Mouse (Mus musculus): ENCODE measurements around the gene Limk1.
"Not testable (repeated sequence)": the region's sequence is repeated elsewhere in the genome, so short reads cannot be mapped to it uniquely, and the experiment has no call there.

Limk1 gene

GRCm38 (mm10) chr5:134677491-134677890 lies 10.9 kb downstream of the Limk1 start:
- no peak for DNase-seq (ENCODE audit: low read depth, low spot score)

- peak; percentile 57 for DNase-seq (ENCODE audit: low read depth, low spot score)
These were observed 12.2 kb downstream of the Limk1 start for GRCm38 (mm10) chr5:134675956-134676759.

DNA sequence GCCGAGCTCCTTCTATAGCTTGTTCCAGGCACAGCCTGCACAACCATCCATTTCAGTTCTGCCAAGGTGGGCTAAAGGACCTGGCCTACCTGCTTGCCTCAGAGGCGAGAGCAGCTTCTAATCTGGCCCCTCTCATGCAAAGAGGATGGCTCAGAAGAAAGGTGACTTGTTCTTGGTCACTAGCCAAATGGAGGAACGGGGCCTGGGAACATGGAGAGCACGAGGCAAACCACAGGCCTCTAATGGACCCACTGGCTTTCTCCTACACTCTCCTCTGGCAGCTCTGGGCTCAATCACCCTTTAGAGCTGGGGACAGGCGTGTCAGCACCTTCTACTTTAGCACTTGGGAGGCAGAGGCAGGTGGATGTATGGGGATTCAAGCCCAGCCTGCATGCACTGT lies 13.4 kb downstream of the Limk1 start:
- no peak for DNase-seq (ENCODE audit: low read depth, low spot score)

DNA sequence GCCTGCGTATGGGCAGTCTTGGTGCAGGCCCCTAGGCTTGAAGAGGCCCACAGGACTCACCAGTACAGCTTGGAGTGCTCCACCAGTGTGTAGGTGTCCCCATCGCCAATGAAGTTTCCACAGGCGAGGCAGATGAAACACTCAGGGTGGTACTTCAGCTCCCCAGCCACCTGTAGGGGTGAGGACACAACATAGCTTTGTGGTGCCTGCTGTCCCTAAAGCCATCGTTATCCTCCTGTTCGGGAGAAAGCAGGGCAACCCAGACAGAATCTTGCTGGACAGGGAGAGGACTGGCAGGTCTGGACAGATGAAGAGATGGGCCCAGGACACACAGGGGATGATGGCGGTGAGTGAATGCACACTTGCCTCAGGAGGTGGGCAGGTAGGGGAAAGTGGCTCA lies 15.8 kb downstream of the Limk1 start:
- DNase-seq (ENCODE audit: low read depth, low spot score), result no peak

GRCm38 (mm10) chr5:134672198-134672516 lies 16.2 kb downstream of the Limk1 start:
- DNase-seq (ENCODE audit: low read depth, low spot score), result no peak

- no peak for DNase-seq (ENCODE audit: low read depth, low spot score)
These were observed 16.8 kb downstream of the Limk1 start for GRCm38 (mm10) chr5:134671335-134672197.

GRCm38 (mm10) chr5:134669001-134669708 lies 19.2 kb downstream of the Limk1 start:
- no peak for DNase-seq (ENCODE audit: low read depth, low spot score)

DNA sequence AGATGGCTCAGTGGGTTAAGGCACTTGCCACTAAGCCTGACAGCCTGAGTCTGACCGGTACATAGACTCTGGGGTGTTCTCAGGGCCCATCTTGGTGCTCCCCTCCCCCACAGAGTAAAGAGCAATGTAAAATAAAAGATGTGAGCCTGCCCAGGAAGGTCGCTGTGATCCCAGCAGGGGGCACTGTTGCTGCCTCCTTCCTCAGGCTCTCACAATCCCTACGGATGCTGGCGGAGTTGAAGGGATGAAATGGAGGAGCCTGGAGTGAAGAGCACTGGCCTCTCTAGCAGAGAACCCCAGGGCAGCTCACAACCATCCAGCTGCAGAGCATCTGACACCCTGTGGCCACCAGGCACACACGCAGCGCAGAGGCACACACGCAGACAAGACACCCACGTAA lies 19.9 kb downstream of the Limk1 start:
- peak; percentile 54 for DNase-seq (ENCODE audit: low read depth, low spot score)

GRCm38 (mm10) chr5:134656708-134657107 lies 31.7 kb downstream of the Limk1 start:
- DNase-seq (ENCODE audit: low read depth, low spot score), result no peak

DNA sequence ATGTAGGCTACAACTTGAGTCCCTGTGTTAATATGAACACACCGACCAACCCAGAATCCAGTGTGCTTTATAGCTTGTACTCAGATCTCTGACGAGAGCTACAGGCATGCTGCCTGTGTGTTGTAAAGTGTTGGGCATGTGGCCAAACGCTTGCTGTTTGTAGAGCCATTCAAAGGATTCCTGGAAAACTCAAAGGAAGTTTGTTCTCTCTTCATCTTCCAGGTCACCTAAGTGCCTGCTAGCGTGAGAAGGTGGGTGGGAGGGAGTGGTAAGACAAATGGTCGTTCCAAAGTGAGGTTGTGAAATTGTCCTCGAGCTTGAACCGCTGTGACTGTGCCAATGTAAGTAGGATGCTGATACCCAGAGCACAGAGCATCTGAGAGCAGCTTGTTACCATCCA lies 36.4 kb downstream of the Limk1 start:
- DNase-seq (ENCODE audit: low read depth, low spot score), result no peak

GRCm38 (mm10) chr5:134650926-134651325 lies 37.5 kb downstream of the Limk1 start:
- DNase-seq (ENCODE audit: low read depth, low spot score), result peak; percentile 31

- DNase-seq (ENCODE audit: low read depth, low spot score), result not testable (repeated sequence)
These were observed 39.4 kb downstream of the Limk1 start for GRCm38 (mm10) chr5:134648976-134649375.

DNA sequence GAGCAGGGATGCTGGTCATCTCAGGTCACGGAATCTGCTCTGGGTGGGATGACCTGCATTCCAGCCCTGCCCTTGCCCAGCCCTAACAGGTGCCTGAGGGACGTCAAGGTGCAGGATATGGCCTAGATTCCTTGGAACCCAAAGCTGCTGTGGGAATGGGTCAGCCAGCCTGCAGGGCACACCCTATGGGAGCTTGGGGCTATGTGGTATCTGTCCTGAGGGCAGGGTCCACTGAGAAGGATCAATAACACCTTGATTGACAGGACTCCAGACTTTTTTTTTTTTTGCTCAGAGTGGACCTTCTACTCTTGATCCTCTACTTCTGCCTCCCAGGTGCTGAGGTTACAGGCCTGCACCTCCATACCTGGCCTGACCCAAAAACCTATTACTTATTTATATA lies 41.0 kb downstream of the Limk1 start:
- DNase-seq (ENCODE audit: low read depth, low spot score), result no peak

DNA sequence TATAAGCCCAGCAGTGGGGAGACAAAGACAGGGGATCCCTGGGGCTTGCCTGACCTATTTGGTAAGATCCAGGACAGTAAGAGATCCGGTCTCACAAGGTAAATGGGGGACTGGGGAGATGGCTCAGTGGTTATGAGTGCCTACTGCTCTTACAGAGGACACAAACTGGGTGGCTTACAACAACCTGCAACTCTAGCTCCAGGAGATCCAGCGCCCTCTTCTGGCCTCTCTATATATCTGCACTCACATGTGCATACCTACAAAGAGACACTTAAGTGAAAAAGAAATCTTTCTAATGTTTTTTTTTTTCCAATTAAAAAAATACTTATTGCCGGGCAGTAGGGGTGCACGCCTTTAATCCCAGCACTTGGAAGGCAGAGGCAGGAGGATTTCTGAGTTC lies 41.9 kb downstream of the Limk1 start:
- DNase-seq (ENCODE audit: low read depth, low spot score), result no peak

DNA sequence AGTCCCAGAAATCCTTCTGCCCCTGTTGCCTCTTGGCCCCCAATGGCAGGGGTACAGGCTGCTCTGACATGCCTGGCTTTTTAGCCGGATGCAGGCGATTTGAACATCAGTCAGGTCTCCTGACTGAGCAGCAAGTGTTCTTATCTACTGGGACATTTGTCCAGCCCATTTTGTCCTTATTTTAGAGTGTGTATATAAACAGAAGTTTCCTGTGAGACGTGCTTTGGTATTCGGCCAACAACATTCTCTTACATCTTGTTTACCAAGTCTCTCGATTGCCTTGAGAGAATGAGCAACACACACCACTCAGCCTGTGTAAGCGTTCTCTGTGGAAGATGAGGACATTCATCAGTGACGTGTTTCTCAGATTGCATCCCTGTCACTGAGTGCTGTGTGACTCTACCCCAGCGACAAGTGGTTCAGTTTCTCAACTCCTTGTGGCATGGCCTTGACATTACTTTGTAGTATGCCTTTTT lies 43.7 kb downstream of the Limk1 start:
- no peak for DNase-seq (ENCODE audit: low read depth, low spot score)

DNA sequence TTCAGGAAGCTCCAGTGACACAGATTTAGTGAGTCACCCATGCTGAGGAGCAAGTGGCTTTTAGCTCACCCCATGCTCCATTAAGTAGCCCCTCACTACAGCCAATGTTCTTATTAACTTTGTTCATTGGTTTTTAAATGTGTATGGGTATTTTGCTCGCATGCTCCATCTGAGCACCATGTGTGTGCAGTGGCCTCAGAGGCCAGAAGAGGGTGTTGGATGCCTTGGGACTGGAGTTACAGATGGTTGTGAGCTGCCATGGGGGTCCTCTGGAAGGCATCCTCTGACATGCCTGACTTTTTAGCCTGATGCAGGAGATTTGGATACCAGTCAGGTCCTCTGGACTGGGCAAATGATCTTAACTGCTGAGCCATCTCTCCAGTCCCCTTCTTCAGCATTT lies 44.3 kb downstream of the Limk1 start:
- DNase-seq (ENCODE audit: low read depth, low spot score), result no peak

GRCm38 (mm10) chr5:134640371-134640770 lies 48.0 kb downstream of the Limk1 start:
- DNase-seq (ENCODE audit: low read depth, low spot score), result no peak

DNA sequence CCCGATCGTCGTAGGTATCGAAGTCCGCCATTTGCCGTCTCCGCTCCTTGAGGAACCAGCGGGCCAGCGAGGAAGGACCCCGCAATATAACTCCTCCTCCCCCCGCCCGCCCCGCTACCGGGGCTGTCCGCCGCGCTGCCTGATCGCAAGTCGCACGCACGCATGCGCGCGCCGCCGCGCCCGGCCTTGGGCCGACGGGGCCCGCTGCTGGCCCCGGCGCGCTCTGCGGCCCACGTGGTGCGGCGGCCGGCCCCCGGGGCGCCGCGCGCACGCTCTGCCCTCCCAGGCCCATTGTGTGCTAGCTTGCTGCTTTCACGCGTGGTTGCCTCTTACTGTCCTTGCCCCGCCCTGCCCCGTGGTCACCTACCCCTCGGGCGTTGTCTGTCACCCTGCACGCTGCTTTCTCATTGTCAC lies 49.1 kb downstream of the Limk1 start, which contains the start of gene Eif4h:
Eif4h (minus strand) TSS at position 222 of the 414 bp plus-strand sequence.
- peak; percentile 97 for DNase-seq (ENCODE audit: low read depth, low spot score)

DNA sequence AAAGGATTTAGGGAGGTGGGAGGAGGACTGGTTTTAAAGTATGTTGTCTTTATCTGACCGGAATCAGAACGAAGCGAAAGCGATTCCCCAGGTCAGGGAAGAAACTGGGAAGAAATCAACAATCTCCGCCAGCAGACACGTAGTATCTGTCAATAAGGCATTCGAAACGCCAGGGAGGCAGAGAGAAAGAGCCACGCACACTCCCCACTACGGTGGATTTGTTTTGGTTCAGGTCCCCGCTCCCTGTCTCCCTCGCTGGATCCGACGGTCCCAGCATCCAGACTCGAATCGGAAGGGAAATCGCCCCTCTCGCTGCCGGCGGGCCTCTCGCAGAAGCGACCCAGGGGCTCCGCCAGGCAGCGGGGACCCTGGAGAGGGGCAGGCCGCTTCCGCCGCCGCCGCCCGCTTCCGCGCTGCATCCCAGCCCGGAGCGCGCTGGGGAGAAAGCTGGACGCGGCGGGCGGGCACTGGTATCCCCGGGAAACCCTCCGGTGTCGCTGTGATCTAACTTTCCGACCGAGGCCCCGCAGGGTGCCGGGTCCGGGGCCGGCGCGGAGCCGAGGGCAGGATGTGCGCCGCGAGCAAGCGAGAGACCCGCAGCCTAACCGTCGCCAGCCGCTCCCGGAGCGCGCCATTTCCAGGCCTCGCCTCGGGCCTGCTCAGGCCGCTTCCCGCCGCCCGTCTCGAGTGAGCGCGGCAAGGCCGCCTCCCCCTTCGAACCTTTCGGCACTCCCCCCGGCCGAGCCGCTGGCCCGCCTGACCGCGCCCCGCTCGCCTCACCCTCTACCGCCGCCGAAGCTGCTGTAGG lies 49.7 kb downstream of the Limk1 start:
- DNase-seq (ENCODE audit: low read depth, low spot score), result no peak

DNA sequence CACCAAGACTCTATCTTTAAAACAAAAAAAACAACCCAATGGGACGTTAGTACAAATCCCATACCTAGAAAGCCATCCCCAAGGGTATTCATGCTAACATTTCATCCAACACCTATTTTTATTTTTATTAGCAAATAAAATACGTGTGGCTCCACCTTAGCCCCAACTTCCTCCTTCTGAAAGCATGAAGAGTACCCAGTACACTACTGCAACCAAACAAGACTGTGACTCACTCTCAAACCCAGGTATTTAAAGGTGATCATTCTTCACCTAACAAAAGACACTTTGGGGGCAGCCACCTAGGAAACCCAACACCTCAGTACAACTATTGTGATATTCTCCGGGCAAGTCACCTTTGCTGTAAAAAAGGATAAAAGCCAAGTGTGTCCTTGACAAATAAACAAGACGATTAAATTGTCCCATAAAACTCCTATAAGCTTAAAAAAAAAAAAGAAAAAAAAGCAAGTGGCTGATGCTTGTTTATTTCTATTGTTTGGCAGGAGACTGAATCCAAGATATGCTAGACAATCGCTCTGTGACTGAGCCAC lies 50.5 kb downstream of the Limk1 start:
- DNase-seq (ENCODE audit: low read depth, low spot score), result no peak

GRCm38 (mm10) chr5:134632841-134633240 lies 55.6 kb downstream of the Limk1 start:
- DNase-seq (ENCODE audit: low read depth, low spot score), result no peak

Data from forelimb bud, embryonic 11.5 days (tissue).